Mouse (Mus musculus) heart, adult 2 months (tissue): ENCODE data around the gene Tbc1d7. TPM values are rescaled to one million over a fixed set of nuclear protein-coding genes. Genes with fewer than 3 reads are reported as not detected.

ENCODE experiments used
- DNase-seq, 2 experiments: peaks; one replicate each; pipeline ENCODE4 v3.0.0; 2021
- H3K27ac ChIP-seq: fragments of 200-600 bp; 2 replicates; pipeline ENCODE4 v1.8.1; 2022
- H3K27me3 ChIP-seq: fragments of 200-500 bp; 2 replicates; pipeline ENCODE4 v1.6.1; 2012; ENCODE audit warnings: mild to moderate bottlenecking, low read length, inconsistent platforms, mixed read lengths; ENCODE audit not compliant: control insufficient read depth, insufficient read depth
- H3K36me3 ChIP-seq: fragments of 200-500 bp; 2 replicates; pipeline ENCODE4 v1.6.1; 2012; ENCODE audit warnings: low read length, inconsistent platforms; ENCODE audit not compliant: control insufficient read depth, insufficient read depth
- H3K4me1 ChIP-seq: fragments of 200-500 bp; 2 replicates; pipeline ENCODE4 v1.6.1; 2011; ENCODE audit warnings: low read length; ENCODE audit not compliant: control insufficient read depth, insufficient read depth
- H3K4me3 ChIP-seq: fragments of 200-600 bp; 2 replicates; pipeline ENCODE4 v1.8.1; 2022
- H3K79me2 ChIP-seq: fragments of 200-500 bp; replicated peaks from 2 replicates; pipeline ENCODE4 v1.6.1; 2012; ENCODE audit warnings: mild to moderate bottlenecking, inconsistent platforms, low read length, moderate library complexity, mixed read lengths; ENCODE audit not compliant: control insufficient read depth, insufficient read depth
- H3K9ac ChIP-seq: fragments of 200-500 bp; 2 replicates; pipeline ENCODE4 v1.6.1; 2012; ENCODE audit warnings: low read depth, mild to moderate bottlenecking, control low read depth, inconsistent platforms, low read length, mixed read lengths
- CTCF ChIP-seq: fragments of 200-600 bp; IDR thresholded peaks from 2 replicates; pipeline ENCODE4 v1.8.1; 2022; ENCODE audit warnings: antibody characterized with exemption, mild to moderate bottlenecking, moderate library complexity
- EP300 ChIP-seq: fragments of 200-500 bp; IDR thresholded peaks from 2 replicates; pipeline ENCODE4 v1.6.1; 2011; ENCODE audit warnings: low read depth, low read length, control low read depth; ENCODE audit not compliant: insufficient read depth
- POLR2A ChIP-seq: fragments of 200-500 bp; IDR thresholded peaks from 2 replicates; pipeline ENCODE4 v1.6.1; 2011; ENCODE audit warnings: mild to moderate bottlenecking, low read depth, low read length, control low read depth; ENCODE audit not compliant: insufficient read depth
- WGBS: fragments of 180-500 bp; shearing (Covaris S2); methylation state at CpG from one replicate; pipeline ENCODE4 v1.1.7; 2018; 5-methylcytosine and 5-hydroxymethylcytosine counted together
- intact Hi-C: fragments of 180-260 bp; cut with DNase I; formaldehyde crosslinking; loops from one replicate; pipeline ENCODE4 v1.15.1; 2025
- polyA plus RNA-seq: library from polyadenylated mRNA; depleted of rRNA; stranded (reverse); fragments of >200 nt; gene quantifications from 2 replicates; pipeline ENCODE4 v1.2.3, GENCODE M21; 2012
- total RNA-seq, 2 experiments: library from RNA; stranded (reverse); gene quantifications; 2 replicates each; pipeline ENCODE4 v1.2.3; 2021

The Tbc1d7 gene
- total and polyA plus RNA-seq, 3 experiments = 28.5 to 34.1 (median 28.8) TPM

GRCm38 (mm10) chr13:43172036-43172713, 874 bp upstream of the Tbc1d7 start:
- intact Hi-C loops = loop anchor here (5.0 kb wide), 2 partner anchors 310 to 390 kb away; partner anchors contain the start of genes Mcur1 and Ranbp9
- Histone ChIP-seq H3K27ac (peak overlapping the region; percentile 82; the same call in 1 of the 2 replicates), H3K36me3 (no peaks in the 10 kb centered on the region), H3K4me1 (0 out of 2 replicates have a peak, but pooled peaks cover 2% of the 10 kb centered on the region), H3K79me2 (no peaks in the 10 kb centered on the region), H3K4me3 (peak overlapping the region; percentile 86), H3K9ac (no peak overlapping the region), H3K27me3 (no peaks in the 10 kb centered on the region)
- peak; percentile 29; the same call in 1 of the 2 replicates for TF ChIP-seq CTCF
- TF ChIP-seq POLR2A = no peak
- DNase-seq = no peak
- WGBS = 24% methylated on average over 14 of the region's 14 CpGs

DNA sequence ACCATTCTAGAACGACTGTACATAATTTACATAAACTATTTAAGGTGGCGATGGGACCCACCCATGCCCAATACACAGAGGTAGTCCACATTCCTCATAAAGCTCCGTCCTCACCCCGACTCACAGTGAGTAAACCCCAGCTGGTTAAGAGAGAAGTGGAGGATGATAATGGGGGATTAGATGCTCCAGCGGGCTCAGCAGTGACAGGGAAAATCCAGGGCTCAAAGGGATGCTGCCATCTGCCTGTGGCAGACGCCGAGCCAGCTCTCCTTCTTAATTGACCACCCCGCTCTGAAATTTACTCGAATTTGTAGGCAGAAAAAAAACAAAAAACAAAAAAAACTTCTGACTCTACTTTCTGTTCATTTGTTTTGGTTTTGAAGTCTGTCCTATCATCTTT, 3.6 kb downstream of the Tbc1d7 start:
- 80% methylated on average over 9 of the region's 9 CpGs for WGBS
- no peak for DNase-seq
- intact Hi-C loops = no loop called here
- no peaks in the 10 kb centered on the region for H3K36me3 ChIP-seq
- 0 out of 2 replicates have a peak, but pooled peaks cover 2% of the 10 kb centered on the region for H3K4me1 ChIP-seq
- no peaks in the 10 kb centered on the region for H3K79me2 ChIP-seq
- H3K9ac ChIP-seq = no peak overlapping the region
- H3K4me3 ChIP-seq = no peak overlapping the region
- no peak overlapping the region for H3K27ac ChIP-seq
- no peaks in the 10 kb centered on the region for H3K27me3 ChIP-seq
- TF ChIP-seq EP300 = no peak
- TF ChIP-seq POLR2A = no peak
- TF ChIP-seq CTCF = no peak

DNA sequence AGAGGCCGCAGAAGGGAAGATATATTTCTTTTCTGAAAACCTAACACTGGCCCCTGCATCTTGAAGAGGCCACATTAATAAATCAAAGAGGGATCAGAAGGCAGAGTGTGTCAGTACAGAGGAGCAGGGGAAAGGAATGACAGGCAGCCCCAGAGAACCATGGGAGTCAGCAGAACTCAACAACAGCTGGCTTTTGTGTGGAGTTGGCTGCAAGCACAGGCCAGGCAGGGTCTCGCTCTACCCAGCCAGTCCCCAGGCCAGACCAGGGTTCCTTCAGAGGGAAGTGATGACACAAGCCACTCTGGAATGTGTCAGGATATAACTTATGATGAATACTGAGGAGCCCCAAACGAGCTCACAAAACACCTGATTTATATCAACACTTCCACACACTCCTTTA, 11.9 kb downstream of the Tbc1d7 start:
- H3K4me1 ChIP-seq = no peaks in the 10 kb centered on the region
- H3K27ac ChIP-seq = no peak overlapping the region; the same call in 1 of the 2 replicates
- intact Hi-C loops = no loop called here
- no peaks in the 10 kb centered on the region for H3K79me2 ChIP-seq
- H3K36me3 ChIP-seq = no peaks in the 10 kb centered on the region
- no peak overlapping the region for H3K4me3 ChIP-seq
- TF ChIP-seq CTCF = no peak
- TF ChIP-seq EP300 = no peak
- WGBS = 62% methylated on average over 3 of the region's 3 CpGs
- H3K9ac ChIP-seq = no peak overlapping the region
- peak in 1 of 2 experiments; percentile 45 for DNase-seq
- no peaks in the 10 kb centered on the region for H3K27me3 ChIP-seq

DNA sequence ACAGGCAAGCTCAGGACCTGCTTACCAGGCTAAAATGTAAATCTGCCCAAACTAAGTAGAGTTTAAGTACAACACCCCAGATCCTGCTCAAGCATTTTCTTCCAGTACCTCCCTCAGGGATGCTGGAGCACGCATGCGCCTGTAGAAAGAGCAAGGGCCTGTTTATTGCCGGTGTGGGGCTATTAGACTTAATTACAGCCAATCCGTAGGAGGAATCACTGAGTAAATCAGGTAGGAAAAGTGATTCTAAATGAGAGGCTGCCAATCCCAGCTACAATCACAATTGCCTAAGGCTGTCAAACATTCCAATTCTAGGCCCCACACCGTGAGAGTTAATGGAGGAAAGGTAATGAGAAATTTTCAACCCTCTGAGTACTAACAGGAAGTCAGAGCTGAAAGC, 13.0 kb downstream of the Tbc1d7 start:
- DNase-seq = no peak
- Histone ChIP-seq H3K27me3 (no peaks in the 10 kb centered on the region), H3K4me3 (no peak overlapping the region), H3K9ac (no peak overlapping the region), H3K79me2 (no peaks in the 10 kb centered on the region), H3K36me3 (no peaks in the 10 kb centered on the region), H3K4me1 (no peaks in the 10 kb centered on the region), H3K27ac (no peak overlapping the region)
- intact Hi-C loops = no loop called here
- no peak for TF ChIP-seq CTCF
- TF ChIP-seq POLR2A = no peak
- TF ChIP-seq EP300 = no peak
- 78% methylated on average over 5 of the region's 5 CpGs for WGBS

GRCm38 (mm10) chr13:43157370-43157769, 13.9 kb downstream of the Tbc1d7 start:
- no peak for DNase-seq
- Histone ChIP-seq H3K79me2 (no peaks in the 10 kb centered on the region), H3K36me3 (no peaks in the 10 kb centered on the region), H3K4me1 (no peaks in the 10 kb centered on the region), H3K4me3 (no peak overlapping the region), H3K9ac (no peak overlapping the region), H3K27ac (no peak overlapping the region), H3K27me3 (no peaks in the 10 kb centered on the region)
- TF ChIP-seq EP300 (no peak), POLR2A (no peak), CTCF (no peak)
- 69% methylated on average over 5 of the region's 5 CpGs for WGBS
- intact Hi-C loops = no loop called here

DNA sequence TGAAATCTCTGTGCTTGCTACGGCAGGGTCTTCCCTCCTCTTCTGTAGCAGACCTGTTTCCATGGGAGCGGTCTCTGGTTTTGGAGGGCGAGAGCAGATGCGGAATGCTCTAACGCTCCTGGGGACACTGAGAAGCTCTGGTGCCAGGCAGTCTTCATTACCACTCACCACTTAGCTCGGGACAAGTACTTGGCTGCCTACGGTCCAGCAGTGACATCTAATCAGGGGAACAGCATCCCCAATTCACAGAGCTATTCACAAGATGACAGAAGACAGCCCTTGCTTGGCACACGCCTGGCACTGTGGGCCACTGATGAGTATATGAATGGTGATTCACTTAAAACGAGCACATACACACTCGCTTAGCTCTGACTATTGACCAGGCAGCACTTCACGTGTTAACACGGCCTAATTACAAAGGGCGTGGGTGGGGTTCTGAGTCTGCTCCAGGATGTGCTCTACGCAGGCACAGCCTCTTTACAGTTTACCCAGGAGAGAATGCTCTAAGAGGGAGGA, 19.2 kb downstream of the Tbc1d7 start:
- Histone ChIP-seq H3K27ac (no peak overlapping the region), H3K9ac (no peak overlapping the region), H3K4me3 (no peak overlapping the region), H3K4me1 (0 out of 2 replicates have a peak, but pooled peaks cover 2% of the 10 kb centered on the region), H3K79me2 (no peaks in the 10 kb centered on the region), H3K36me3 (no peaks in the 10 kb centered on the region), H3K27me3 (no peaks in the 10 kb centered on the region)
- no peak for TF ChIP-seq EP300
- intact Hi-C loops = no loop called here
- DNase-seq = peak in 1 of 2 experiments; percentile 40
- WGBS = 65% methylated on average over 14 of the region's 14 CpGs
